Mouse (Mus musculus) spleen, adult 2 months (tissue): ENCODE results near the gene Pdia2.

Source experiments
- CTCF ChIP-seq: fragments of 200-500 bp; IDR thresholded peaks from 2 replicates; pipeline ENCODE4 v1.5.1; 2011; ENCODE audit warnings: mild to moderate bottlenecking, inconsistent platforms; ENCODE audit not compliant: insufficient read depth, insufficient read length, insufficient replicate concordance; ENCODE audit errors: extremely low read depth
- POLR2A ChIP-seq: fragments of 200-500 bp; IDR thresholded peaks from 2 replicates; pipeline ENCODE4 v1.6.1; 2011; ENCODE audit warnings: low read depth, low read length, inconsistent platforms

DNA sequence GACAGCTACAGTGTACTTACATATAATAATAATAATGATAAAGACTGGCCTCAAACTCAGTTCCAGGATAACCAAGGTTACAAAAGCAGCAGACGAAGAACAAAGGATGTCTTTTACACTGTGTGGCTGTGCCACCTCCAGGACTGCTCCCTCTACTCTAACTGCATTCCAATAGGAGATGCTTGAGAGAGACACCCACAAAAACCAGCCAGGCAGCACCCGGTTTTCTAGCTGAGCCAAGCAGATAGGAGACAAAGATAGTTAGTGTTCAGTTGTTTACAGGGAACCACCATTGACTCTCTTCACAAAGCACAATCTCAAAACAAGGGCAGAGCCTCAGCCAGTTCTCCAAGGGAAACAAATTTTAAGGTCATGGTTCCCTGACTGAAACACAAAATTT is 40.7 kb upstream of the Pdia2 start:
- TF ChIP-seq CTCF: no peak
- TF ChIP-seq POLR2A: no peak
